Mouse (Mus musculus) brain, embryonic 14.5 days (tissue): ENCODE measurements at regions not wholly inside any gene's neighbourhood (a gene's known extent, or its start where the extent isn't known, plus 50 kb on each side); places are given as distances from the start of the nearest gene placed in this dataset.

ENCODE experiments used
- DNase-seq: peaks from one replicate; pipeline ENCODE4 v3.0.0-alpha.2; 2011; ENCODE audit warnings: low read depth
- CTCF ChIP-seq: fragments of 200-500 bp; IDR thresholded peaks from 2 replicates; pipeline ENCODE4 v1.5.1; 2012; ENCODE audit warnings: inconsistent platforms, mild to moderate bottlenecking, moderate library complexity, borderline replicate concordance; ENCODE audit not compliant: insufficient read depth, insufficient read length; ENCODE audit errors: extremely low read depth
- POLR2A ChIP-seq: fragments of 200-500 bp; IDR thresholded peaks from 2 replicates; pipeline ENCODE4 v1.6.1; 2012; ENCODE audit warnings: mild to moderate bottlenecking, inconsistent platforms, borderline replicate concordance; ENCODE audit not compliant: poor library complexity, insufficient read depth, insufficient read length, severe bottlenecking; ENCODE audit errors: extremely low read depth

- DNase-seq = peak; percentile 63
- TF ChIP-seq POLR2A (no peak), CTCF (no peak)
Observed at GRCm38 (mm10) chr14:88410722-88411437, 60.3 kb downstream of the Pcdh20 start.

DNA sequence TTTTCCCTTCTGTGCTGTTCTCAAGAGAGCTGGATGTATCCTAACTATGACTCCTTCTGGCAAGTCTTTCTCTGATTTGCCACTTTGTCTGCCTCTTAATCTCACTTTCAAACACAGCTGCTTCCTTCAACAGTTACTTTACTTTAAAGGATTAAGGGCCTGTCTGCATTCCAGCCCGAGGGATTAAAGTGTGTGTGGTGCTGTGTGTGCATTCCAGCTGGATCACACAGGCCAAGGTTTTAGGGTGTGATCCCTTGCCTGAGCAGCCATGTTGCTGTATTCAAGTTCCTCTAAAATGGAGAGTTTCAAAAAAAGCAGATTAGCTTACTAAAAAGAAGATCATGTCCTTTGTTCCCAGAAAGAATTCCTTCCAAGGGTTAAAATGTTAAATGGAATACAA, 71.9 kb downstream of the Pcdh20 start:
- TF ChIP-seq POLR2A (no peak), CTCF (no peak)
- peak; percentile 13 for DNase-seq

GRCm38 (mm10) chr14:88397187-88397586, 74.0 kb downstream of the Pcdh20 start:
- peak; percentile 49 for DNase-seq
- TF ChIP-seq POLR2A = no peak
- no peak for TF ChIP-seq CTCF

DNA sequence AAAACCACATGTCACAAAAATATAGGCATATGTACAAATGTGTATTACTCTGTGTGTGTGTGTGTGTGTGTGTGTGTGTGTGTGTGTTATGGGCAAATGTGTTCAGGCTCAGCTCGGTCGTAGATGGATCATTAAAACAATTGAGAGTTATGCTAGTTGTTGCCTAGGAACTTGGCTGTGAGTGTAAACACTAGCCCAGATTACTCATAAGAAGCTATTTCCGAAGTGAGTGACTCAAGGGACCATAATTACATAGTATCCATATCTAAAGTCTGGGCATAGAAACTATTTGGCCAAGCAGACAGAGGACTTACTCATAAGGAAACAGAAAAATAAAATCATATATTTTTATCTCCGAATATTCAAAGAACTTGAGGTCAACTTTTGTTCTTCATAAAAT, 76.2 kb downstream of the Pcdh20 start:
- no peak for DNase-seq

GRCm38 (mm10) chr14:88384553-88384952, 86.6 kb downstream of the Pcdh20 start:
- TF ChIP-seq CTCF (no peak), POLR2A (no peak)
- peak; percentile 75 for DNase-seq

More for the DNA sequence above, 76.2 kb downstream of the Pcdh20 start:
- TF ChIP-seq POLR2A (no peak), CTCF (no peak)

DNA sequence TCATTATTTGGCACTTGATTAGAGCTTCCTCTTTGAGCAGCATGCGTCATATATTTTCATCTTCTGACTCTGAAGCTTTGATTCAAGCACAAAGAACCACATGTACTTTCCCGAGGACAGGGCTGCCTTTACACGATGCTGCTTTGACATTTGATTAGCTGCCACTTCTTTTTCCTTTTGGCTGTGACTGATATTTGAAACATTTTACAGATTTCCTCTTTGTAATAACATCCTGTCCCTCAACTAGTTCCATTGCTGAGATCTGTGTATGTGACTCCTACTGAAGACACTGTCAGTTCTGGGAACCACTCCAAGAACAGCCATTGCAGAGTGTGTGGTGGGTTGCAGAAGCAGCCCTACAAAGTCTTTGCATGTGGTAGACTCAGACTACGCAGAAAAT, 124.0 kb downstream of the Pcdh20 start:
- no peak for TF ChIP-seq CTCF
- no peak for TF ChIP-seq POLR2A
- DNase-seq = peak; percentile 74

- DNase-seq = peak; percentile 66
- TF ChIP-seq POLR2A (no peak), CTCF (no peak)
Observed at GRCm38 (mm10) chr14:88337304-88337703, 133.9 kb downstream of the Pcdh20 start.

GRCm38 (mm10) chr14:88330613-88331012, 140.6 kb downstream of the Pcdh20 start:
- TF ChIP-seq CTCF (no peak), POLR2A (no peak)

DNA sequence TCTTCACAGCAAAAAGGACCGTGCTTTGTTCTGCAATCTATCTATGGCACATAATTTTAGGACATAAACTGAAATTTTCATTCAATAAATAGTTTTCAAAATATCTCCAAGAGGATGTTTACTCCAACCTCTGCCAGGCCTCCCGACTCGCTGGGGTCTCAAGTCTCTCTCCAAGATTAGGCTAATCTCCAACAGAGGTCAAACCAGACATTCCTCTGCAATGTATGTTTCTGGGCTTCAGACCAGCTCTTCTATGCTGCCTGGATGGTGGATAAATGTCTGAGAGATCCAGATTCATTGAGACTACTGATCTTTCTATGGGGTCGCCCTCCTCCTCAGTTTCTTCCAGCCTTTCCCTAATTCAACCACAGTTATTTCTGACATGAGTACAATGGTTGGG, 144.8 kb downstream of the Pcdh20 start:
- DNase-seq = no peak
- no peak for TF ChIP-seq POLR2A
- TF ChIP-seq CTCF = no peak

More at GRCm38 (mm10) chr14:88330613-88331012, 140.6 kb downstream of the Pcdh20 start:
- DNase-seq = no peak

- peak; percentile 70 for DNase-seq
- no peak for TF ChIP-seq POLR2A
- TF ChIP-seq CTCF = no peak; the same call in 1 of the 2 replicates
Observed at GRCm38 (mm10) chr14:88278327-88278726, 192.9 kb downstream of the Pcdh20 start.

DNA sequence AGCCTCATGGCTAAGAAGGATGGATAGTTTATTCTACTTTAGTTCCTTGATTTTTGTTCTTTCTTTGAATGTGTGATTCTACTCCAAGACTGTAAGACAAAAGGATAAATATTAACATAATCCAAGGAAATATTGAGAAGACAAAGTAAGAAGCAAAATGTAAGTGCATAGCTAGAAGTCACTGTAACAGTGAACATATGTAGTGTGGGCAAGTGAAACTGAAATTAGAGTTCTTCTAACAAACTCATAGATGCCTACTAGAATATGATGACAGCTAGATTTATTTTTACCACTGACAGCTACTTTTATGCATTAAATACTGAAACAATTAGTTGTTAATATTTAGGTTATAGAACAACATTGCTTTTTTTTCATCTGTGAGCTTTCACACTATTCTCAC, 206.4 kb downstream of the Pcdh20 start:
- DNase-seq = no peak

GRCm38 (mm10) chr14:88259034-88259433, 212.2 kb downstream of the Pcdh20 start:
- TF ChIP-seq CTCF (no peak), POLR2A (no peak)
- DNase-seq = peak; percentile 37

More for the DNA sequence above, 206.4 kb downstream of the Pcdh20 start:
- no peak for TF ChIP-seq POLR2A
- no peak for TF ChIP-seq CTCF

DNA sequence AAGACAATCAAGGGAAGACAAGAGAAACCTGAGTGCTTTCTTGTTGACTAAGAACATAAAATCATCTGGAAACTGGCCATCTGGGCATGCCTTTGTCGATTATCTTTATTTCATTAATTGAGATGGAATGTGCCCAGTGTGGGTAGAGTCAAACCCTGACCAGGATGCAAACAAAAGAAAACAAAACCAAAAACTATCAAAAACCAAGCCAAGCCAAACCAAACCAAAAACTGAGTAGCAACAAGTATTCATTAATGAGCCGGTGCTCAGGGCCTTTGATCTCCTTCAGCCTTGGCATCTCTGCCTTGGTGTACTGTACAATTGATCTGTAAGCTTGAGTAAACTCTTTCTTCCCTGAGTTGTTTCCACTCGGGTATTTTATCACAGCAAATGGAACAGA, 216.1 kb downstream of the Pcdh20 start:
- no peak for TF ChIP-seq CTCF
- no peak for TF ChIP-seq POLR2A
- peak; percentile 14 for DNase-seq
